Mouse (Mus musculus): ENCODE data around the gene Olfr263. TPM values are rescaled to one million over a fixed set of nuclear protein-coding genes. Genes with fewer than 3 reads are reported as not detected.

Olfr263 gene
- polyA plus RNA-seq, 1 experiment: not detected

- no peak overlapping the region for H3K27ac ChIP-seq (ENCODE audit: insufficient read depth, low read length)
- no peak for DNase-seq
- H3K27me3 ChIP-seq (ENCODE audit: control insufficient read depth, insufficient read depth, low read length): no peaks in the 10 kb centered on the region
- H3K4me1 ChIP-seq (ENCODE audit: control insufficient read depth, insufficient read depth, low read length): no peaks in the 10 kb centered on the region
- H3K4me3 ChIP-seq (replicated peaks; ENCODE audit: insufficient read depth, low read depth, low read length): no peak overlapping the region
- 32% methylated on average over 5 of the region's 5 CpGs for WGBS
- TF ChIP-seq CTCF (IDR thresholded peaks at IDR 0.05; ENCODE audit: borderline replicate concordance, insufficient read depth, low read depth, low read length) (no peak), POLR2A (IDR thresholded peaks at IDR 0.05; ENCODE audit: borderline replicate concordance, insufficient read depth, low read length) (no peak)
Observed at GRCm38 (mm10) chr13:21162591-21162990, 33.2 kb downstream of the Olfr263 start.

DNA sequence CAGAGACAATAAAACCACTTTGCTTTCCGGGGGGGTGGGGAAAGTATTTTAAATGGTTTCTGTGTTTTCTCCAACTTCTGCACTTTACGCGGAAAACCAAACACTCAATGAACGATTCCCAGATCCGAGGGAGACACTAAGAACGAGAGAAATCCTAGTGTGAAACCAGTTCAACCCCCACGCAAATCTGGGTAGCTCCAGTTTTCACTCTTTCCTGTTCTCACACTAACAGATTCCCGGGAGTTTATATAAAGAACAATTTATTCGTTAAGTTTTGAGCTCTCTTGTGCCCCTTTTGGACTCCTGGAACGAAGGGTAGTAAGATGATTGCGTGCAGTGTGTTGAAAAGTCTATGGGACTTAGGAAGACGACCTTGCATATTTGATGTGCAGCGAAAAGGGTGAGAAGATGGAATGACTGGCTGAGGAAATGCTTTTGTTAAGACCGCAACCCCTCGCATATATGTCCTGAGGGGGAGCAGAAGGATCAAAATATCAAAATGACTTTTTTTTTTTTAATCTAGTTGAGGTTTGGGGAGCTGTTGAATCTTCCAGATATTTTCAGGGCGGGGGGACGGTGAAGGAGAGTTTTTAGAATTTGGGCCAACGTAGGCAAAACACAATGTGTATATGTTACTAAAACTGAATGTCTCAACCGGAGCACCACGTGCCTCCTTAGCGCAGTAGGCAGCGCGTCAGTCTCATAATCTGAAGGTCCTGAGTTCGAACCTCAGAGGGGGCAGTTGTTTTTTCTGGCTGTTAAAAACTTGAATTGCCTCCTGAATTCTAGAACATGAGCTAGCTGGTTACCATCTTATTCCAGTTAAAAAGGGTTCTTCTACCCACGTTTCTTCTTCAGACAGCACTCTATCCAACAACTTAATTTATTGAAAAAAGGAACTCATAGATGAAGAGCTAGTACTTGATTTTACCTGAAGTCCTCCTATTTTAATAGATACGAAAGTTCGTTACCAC lies 37.8 kb downstream of the Olfr263 start:
- WGBS: 1% methylated on average over 27 of the region's 27 CpGs
- TF ChIP-seq CTCF (IDR thresholded peaks at IDR 0.05; ENCODE audit: borderline replicate concordance, insufficient read depth, low read depth, low read length): no peak
- no peak for TF ChIP-seq POLR2A (IDR thresholded peaks at IDR 0.05; ENCODE audit: borderline replicate concordance, insufficient read depth, low read length)
- peak overlapping the region; percentile 33 for H3K4me3 ChIP-seq (replicated peaks; ENCODE audit: insufficient read depth, low read depth, low read length)
- DNase-seq: peak; percentile 81 to 83
- H3K4me1 ChIP-seq (ENCODE audit: control insufficient read depth, insufficient read depth, low read length): no peaks in the 10 kb centered on the region
- no peaks in the 10 kb centered on the region for H3K27me3 ChIP-seq (ENCODE audit: control insufficient read depth, insufficient read depth, low read length)
- no peak overlapping the region for H3K27ac ChIP-seq (ENCODE audit: insufficient read depth, low read length)

DNA sequence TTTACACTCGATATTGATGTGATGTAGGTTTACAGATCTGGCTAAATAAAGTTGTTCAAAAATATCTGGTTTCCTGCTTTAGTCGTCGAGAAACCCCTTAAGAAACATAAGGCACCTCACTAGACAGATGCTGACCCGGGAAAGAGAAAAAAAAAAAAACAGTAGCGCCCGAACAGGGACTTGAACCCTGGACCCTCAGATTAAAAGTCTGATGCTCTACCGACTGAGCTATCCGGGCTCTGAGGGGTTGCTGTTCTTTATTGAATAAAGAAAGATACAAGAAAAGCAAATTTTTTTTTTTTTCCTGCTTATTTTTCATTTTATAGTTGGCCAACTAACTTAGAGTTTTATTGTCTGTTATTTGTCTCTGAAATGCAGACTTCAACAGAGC lies 38.5 kb downstream of the Olfr263 start:
- DNase-seq: peak in 1 of 2 experiments; percentile 46
- no peaks in the 10 kb centered on the region for H3K27me3 ChIP-seq (ENCODE audit: control insufficient read depth, insufficient read depth, low read length)
- no peaks in the 10 kb centered on the region for H3K4me1 ChIP-seq (ENCODE audit: control insufficient read depth, insufficient read depth, low read length)
- no peak for TF ChIP-seq CTCF (IDR thresholded peaks at IDR 0.05; ENCODE audit: borderline replicate concordance, insufficient read depth, low read depth, low read length)
- TF ChIP-seq POLR2A (IDR thresholded peaks at IDR 0.05; ENCODE audit: borderline replicate concordance, insufficient read depth, low read length): no peak
- H3K4me3 ChIP-seq (replicated peaks; ENCODE audit: insufficient read depth, low read depth, low read length): peak overlapping the region; percentile 33
- WGBS: under 1% methylated on average over 8 of the region's 8 CpGs
- H3K27ac ChIP-seq (ENCODE audit: insufficient read depth, low read length): no peak overlapping the region

DNA sequence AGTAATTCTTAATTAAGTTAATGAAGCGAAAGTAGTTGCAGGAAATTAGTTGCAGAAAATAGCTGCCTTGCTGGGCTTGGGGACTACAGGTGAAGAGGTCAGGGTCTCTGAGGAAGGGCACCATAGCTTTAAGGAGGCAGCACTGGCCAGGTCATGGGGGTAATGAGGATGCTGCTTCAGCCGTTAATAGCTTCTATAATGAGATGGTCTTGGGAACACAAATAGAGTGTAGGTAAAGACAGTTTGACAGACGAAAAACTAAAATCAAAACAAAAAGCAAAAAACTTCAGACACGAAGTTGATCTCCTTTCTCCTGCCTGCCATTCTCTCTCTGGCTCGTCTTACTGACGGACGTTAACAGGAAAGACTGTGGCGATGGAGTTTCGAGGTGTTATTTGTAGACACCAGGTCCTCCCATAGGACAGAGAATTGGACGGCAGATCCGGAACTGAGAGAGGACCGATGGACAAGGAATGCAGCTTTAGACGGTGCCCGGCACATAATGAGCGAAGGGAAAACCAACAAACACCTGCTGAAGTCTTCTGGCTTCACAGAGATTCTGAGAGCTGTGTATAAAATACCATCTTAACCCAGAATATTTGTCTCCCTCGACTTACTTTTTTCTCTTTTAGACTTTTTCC lies 39.1 kb downstream of the Olfr263 start:
- no peaks in the 10 kb centered on the region for H3K27me3 ChIP-seq (ENCODE audit: control insufficient read depth, insufficient read depth, low read length)
- peak; percentile 55 for DNase-seq
- WGBS: under 1% methylated on average over 16 of the region's 16 CpGs
- H3K4me1 ChIP-seq (ENCODE audit: control insufficient read depth, insufficient read depth, low read length): no peaks in the 10 kb centered on the region
- H3K27ac ChIP-seq (ENCODE audit: insufficient read depth, low read length): no peak overlapping the region
- no peak for TF ChIP-seq POLR2A (IDR thresholded peaks at IDR 0.05; ENCODE audit: borderline replicate concordance, insufficient read depth, low read length)
- TF ChIP-seq CTCF (IDR thresholded peaks at IDR 0.05; ENCODE audit: borderline replicate concordance, insufficient read depth, low read depth, low read length): no peak
- peak overlapping the region; percentile 83 for H3K4me3 ChIP-seq (replicated peaks; ENCODE audit: insufficient read depth, low read depth, low read length)

- no peaks in the 10 kb centered on the region for H3K4me1 ChIP-seq (ENCODE audit: control insufficient read depth, insufficient read depth, low read length)
- 3% methylated on average over 14 of the region's 14 CpGs for WGBS
- peak in 1 of 2 experiments; percentile 28 for DNase-seq
- peak overlapping the region; percentile 83 for H3K4me3 ChIP-seq (replicated peaks; ENCODE audit: insufficient read depth, low read depth, low read length)
- no peak for TF ChIP-seq POLR2A (IDR thresholded peaks at IDR 0.05; ENCODE audit: borderline replicate concordance, insufficient read depth, low read length)
- TF ChIP-seq CTCF (IDR thresholded peaks at IDR 0.05; ENCODE audit: borderline replicate concordance, insufficient read depth, low read depth, low read length): no peak
- no peak overlapping the region for H3K27ac ChIP-seq (ENCODE audit: insufficient read depth, low read length)
- no peaks in the 10 kb centered on the region for H3K27me3 ChIP-seq (ENCODE audit: control insufficient read depth, insufficient read depth, low read length)
Observed at GRCm38 (mm10) chr13:21169121-21169656, 39.8 kb downstream of the Olfr263 start.

DNA sequence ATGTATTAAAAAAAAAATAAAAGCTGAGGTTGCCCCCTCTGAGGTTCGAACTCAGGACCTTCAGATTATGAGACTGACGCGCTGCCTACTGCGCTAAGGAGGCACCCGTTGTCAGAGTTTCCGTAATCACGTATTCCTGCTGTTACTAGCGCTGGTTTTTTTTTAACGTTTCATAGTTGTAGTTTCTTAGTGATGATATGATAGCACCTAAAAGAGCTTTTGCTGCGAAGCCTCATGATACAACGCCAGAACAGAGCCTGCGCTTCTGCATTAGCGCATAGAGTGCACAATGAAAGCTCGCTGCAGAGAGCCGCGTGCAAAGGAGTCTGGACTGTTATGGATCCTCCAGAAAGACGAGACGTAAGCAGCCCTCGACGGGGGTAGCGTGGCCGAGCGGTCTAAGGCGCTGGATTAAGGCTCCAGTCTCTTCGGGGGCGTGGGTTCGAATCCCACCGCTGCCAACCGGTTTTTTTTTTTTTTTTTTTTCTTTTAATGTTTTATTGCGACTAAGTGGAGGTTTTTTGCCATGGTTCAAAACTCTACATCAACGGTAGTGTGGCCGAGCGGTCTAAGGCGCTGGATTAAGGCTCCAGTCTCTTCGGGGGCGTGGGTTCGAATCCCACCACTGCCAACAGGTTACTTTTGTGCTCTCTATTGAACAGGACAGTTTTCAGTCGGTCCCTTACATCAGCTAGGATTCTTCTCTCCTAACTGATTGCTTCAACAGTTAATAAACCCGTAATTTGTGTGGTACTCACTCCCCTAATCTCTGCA lies 40.4 kb downstream of the Olfr263 start:
- DNase-seq: peak; percentile 75 to 81
- TF ChIP-seq POLR2A (IDR thresholded peaks at IDR 0.05; ENCODE audit: borderline replicate concordance, insufficient read depth, low read length) (no peak), CTCF (IDR thresholded peaks at IDR 0.05; ENCODE audit: borderline replicate concordance, insufficient read depth, low read depth, low read length) (no peak)
- 1% methylated on average over 39 of the region's 39 CpGs for WGBS

More for the DNA sequence above, 40.4 kb downstream of the Olfr263 start:
- H3K4me3 ChIP-seq (replicated peaks; ENCODE audit: insufficient read depth, low read depth, low read length): peak overlapping the region; percentile 83
- no peak overlapping the region for H3K27ac ChIP-seq (ENCODE audit: insufficient read depth, low read length)
- no peaks in the 10 kb centered on the region for H3K4me1 ChIP-seq (ENCODE audit: control insufficient read depth, insufficient read depth, low read length)
- H3K27me3 ChIP-seq (ENCODE audit: control insufficient read depth, insufficient read depth, low read length): no peaks in the 10 kb centered on the region
